Mouse (Mus musculus): ENCODE results near the gene Abcg5.

Gene Abcg5

DNA sequence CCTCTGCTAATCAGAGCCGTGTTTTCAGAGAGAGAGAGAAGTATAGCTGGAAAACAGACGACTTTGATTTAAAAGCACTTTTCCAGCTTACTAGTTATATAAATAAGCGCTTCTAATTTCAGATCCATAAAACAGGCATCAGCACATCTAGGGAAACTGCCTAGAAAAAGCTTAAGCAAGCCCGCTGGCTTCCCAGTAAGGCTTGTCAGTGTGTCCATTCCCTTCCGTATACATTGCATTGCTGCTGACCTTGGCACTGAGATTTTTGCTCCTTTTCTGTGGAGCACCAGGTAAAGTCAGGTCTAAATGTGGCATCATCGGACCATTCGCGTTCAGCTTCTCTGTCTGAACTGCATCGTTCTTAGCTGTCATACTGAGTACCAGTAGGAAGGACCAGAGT, 40.5 kb downstream of the Abcg5 start:
- no peak for DNase-seq

DNA sequence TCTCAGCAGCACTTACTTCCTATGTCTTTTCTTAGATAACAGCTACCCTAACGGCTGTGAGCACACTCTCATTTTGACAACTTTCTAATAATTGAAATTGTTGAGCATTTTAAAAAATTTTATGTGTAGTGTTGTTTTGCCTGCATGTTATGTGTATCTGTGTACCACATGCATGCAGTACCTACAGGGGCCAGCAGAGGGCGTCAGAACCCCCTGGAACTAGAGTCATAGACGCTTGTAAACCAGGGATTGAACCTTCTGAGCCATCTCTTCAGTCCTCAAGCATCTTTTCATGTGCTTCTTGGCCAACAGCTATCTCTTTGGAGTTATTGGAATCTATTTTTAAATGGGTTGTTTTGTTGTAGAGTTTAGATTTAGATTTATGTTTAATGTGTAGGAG, 40.9 kb downstream of the Abcg5 start:
- DNase-seq: peak; percentile 72

DNA sequence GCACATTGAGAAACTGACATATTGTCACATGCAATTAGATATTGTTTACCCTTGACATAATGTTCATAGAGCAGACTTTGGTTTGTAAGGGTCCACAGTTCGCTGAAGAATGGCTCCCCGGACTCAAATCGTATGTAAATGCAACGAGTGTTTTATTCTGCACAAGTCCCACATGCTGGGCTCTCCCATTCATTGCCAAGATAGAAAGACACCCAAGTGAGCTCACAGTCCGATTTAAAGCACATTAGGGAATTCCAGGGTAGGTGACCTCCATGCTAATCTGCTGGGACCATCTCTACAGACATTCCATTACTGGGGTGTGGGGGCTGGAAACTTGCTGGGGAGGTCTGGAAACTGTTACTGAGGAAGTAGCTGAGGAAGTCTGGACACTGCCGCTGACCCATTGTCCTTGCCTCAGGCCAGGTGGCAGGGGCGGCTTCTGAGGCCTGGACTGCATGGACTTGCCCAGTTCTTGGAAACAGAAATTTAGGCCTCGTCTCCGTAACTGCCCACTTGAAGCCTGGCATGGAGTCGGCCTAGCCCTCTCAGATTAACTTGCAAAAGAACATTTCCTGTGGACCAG, 42.9 kb downstream of the Abcg5 start:
- no peak for DNase-seq

DNA sequence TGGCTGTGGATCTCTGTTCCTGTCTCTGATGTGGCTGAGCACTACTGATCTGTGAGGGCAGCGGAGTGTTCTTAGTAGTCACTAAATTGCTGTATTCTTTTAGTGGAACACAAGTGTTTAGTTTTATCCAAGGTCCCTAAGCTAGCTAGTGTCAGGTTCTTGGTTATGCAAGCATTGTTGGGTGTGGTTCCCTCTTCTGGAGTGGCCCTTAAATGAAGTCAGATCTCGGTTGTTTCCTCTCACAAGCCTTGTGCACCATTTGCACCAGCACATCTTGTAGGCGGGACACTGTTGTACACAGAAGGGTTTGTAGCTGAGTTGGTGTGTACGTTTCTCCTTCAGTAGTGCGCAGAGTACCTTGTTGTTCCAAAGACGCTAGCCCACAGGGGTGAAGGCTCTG, 44.8 kb downstream of the Abcg5 start:
- no peak for DNase-seq

DNA sequence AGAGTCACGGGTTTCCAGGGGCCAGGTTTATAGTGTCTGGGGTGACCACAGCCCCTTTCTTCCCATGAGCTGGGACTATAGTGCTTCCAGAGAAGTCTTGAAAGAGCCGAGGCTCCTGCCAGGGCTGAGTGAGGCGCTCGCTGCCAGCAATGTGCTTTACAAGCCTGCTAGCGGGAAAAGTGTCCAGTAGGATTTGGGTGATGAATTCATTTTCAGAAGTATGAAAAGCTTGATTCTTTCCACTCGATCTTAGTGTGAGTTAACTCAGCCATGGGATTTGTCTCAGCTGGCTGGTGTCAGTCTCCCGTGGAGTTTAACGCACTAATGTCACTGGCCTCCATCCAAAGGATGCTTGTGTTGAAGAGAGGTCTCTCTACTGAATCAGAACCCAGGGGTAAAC, 46.5 kb downstream of the Abcg5 start:
- no peak for DNase-seq

DNA sequence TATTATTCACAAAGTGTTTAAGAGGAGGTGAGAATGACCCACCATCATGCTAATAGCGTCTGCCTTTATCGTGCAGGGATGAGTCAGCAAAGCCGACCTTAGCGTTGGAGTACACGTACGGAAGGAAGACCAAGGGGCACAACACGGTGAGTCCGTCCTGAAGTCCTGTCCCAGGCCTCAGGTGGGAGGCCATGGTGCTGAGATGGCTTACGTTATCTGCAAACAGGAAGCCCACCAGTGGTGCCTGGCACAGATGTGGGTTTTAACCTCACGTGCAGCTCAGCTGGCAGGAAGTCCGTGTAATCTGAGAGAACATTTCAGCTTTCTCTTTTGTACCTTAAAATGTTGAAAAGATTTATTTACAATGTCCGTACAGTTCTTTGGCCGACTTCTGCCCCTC, 49.4 kb downstream of the Abcg5 start:
- no peak for DNase-seq

DNA sequence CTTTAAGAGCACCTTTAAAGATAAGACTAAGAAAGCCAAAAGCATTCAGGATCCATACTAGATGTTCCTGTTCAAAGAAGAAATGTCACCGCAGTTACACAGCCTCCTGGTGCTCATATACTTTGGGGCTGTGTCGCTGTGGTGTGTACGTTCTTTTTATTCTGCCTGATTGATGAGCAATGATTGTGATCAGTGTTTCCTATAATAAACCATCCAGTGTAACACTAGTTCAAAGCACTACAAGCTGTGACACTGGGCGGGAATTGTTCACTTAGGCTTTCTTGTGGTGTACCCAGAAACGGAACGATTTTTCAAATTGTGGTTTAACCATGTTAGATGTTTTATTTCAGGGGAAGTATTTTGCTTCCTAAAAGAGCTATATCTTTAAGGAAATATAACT, 51.0 kb downstream of the Abcg5 start:
- no peak for DNase-seq

DNA sequence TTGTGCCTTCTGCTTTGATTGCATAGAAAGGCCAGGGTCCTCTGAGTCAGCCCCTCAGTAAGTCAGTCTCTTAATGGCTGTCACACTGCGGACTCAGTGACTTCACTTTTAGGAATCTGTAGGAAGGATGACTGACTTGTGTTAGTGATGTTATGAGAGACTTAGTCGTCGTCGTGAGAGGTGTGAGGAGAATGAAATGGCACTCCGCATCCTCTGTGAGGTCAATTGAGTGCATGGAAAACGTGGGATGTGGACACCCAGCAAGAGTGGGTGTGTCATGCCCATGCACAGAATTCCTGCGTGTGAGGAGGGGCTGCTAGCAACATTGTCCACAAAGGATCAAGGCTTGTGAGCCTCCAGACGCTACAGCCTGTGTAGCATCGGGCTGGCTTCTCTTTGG, 54.2 kb downstream of the Abcg5 start:
- no peak for DNase-seq

DNA sequence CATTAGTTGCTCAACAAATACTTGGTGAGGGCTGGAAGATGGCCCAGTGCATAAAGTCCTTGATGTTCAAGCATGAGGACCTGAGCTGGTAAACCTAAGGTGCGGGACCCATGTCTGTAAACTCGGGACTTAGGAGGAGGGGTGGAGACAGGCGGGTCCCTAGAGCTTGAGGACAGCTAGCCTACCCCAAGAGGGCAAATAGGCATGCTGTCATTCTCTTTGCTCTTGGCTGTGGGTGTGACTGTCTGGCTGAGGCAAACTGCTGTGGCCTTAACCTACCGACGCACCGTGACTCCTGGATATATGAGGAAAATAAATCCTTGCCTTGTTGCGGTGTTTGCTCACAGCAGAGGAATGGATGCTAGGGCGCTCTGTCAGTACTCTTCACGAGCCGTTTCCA, 55.1 kb downstream of the Abcg5 start:
- DNase-seq: no peak

DNA sequence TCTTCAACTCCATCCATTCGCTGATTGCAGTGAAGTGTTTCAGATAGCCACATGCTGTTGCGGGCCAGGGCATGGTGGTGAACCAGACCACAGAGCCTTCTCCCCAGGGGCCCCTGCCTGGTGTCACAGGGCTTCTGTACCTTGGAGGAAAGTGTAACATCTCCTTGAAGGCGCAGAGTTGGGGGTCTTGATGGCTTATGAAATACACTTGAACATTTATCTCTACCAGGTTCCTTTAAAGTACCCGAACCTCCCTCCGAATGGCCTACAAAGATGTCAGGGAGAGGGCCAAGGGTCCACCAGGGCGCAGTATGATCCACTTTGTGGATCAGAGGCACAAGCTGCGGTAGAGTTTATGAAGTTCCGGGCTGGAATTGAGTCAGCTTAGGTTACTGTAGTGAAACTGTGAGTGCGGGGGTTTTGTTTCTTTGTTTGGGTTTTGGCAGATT, 55.9 kb downstream of the Abcg5 start:
- DNase-seq: no peak

DNA sequence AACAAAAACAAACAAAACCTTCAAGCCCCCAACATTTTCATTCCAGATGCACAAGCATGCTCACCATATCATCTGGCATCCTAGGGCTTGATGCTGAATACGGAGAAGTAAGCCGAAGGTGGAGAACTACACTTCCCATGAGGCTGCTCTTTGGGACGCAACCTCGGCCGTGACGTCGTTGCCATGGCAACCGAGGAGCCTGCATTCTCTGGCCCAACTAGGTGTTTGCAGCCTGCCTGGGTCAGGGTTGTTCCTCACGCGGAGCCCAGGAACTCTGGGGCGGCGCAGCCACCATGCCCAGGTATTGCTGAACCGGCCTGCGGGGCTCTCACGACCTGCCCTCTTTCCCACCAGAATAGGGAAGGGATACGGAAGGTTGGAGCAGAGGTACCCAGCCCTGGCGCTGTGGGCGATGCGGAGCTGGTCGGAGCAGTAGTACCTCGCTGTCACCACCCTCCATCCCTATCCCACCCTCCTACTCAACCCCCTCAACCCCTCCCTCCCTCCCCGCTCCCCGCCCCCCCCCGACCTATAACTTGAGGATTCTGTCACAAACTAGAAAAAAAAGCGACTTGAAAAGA, 56.4 kb downstream of the Abcg5 start, which contains the start of gene Dync2li1:
Dync2li1 (plus strand) TSS at position 221 of the 581 bp plus-strand sequence.
- DNase-seq: peak; percentile 91

DNA sequence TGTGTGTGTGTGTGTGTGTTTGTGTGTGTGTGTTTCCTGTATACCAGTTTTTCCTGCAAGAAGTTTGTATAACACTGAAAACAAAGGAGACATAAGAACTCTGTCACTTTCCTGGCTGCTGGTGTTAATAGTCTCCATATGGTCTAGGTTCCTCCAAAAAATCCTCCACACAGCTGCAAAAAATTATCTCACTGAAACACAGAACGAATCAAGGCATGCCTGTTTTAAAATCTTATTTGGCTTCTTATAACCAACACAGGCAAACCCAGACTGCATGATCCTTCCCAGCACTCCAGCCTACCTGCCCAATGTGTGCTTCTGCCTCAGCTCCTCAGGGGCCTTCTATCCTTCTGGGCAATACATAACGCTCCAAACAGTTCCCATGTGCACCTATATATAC, 59.9 kb downstream of the Abcg5 start:
- DNase-seq: no peak

DNA sequence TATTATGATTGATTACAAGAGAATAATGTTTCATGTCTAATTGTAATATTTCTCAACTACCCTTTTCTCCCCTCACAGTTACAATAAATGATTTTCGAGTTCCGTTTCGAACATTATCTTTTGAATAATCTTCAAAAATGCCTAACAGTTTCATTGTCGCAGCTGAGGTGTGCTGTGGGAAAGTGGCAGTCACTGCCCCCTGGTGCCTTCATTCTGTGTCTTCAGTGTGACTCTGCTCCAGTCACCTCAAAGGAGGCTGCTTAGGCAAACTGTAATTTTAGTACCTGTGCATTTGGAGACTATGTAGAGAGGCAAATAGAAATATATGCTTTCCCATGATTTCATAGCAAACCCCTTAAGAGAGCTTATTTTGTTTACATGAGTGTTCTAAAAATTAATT, 60.8 kb downstream of the Abcg5 start:
- no peak for DNase-seq

DNA sequence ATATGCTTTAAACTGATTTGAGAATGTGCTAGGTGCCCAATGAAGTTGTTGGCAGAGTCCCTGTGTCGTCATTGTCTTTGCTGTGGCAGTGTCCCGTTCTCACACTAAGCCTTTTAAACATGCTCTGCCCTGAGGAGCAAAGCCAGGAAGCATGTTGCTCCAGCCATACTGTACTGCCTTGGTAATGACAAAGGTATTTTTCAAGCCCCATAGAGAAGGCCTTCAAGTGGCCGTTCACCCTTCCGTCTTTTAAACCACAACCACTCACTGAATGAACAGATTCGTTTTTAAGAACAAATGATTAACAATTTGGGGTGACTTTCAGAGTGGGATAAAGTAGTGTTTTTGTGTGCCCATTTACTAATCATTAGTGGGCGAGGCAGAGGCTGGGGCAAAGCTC, 61.6 kb downstream of the Abcg5 start:
- DNase-seq: no peak

DNA sequence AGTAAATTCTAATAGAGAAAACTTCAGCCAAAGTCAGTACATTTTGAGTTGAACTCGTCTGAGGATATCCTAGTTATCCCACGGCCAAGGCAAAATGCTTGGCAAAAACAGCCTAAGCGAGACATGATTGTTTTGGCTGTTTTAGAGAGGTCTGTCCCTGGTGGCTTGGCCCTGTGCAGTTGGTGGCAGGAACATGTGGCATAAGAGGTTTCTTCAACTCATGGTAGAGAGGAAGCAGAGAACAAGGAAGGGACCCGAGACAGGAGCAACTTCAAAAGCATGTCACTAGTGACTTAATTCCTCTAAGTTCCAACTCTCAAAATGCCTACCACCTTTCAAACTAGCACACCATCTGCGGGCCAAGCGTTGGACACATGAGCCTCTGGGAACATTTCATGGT, 62.2 kb downstream of the Abcg5 start:
- DNase-seq: no peak

DNA sequence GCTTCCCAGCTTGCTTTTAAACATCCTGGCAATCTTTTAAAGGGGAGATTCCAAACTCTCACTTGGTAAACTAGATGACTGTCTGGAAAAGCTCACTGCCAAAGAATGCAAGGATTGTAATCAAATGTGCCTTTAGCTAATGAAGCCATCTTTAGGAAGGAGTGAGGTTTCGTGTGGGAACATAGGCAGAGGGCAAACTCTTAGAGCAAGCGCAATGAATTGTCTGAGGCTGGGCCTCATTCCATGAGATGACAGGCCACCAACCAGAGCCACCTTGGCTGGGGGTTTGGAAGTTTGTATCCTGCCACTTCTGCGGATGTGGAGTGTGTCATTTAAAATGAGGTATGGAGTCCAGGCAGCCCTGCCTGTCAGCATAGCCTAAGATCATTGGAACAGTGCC, 62.7 kb downstream of the Abcg5 start:
- DNase-seq: no peak

DNA sequence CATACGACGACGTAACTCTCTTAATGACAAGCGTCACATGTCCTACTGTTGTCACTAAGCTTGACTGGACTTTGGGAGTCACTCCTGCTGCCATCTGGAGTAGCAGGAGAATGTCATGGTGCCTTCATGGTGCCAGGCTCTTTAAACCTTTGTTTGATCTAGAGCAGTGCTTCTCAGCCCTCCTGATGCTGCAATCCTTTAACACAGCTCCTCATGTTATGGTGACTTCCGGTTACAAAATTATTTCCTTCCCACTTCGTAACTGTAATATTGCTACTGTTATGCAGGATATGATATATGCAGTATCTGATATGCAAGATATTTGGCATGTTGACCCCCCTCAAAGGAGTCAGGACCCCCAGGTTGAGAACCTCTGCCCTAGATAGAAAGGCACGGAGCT, 63.7 kb downstream of the Abcg5 start:
- no peak for DNase-seq

DNA sequence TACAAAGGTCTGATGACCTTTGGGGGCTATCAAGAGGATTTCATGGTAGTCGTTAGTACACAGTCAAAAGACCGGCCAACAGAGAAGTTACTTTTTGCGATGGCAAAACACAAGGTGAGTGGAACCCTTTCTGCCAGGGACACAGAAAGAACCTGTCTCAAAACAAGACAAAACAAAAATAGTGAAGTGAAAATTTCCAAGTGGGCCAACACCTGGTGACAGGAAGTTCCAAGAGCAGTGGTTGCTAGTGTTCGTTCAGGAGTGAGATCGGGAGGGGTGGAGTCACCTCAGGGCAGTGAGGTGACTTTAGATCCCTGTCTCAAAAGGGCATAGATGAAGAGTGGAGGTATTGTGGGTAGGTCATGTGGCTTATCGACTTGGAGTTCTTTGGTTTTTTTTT, 64.9 kb downstream of the Abcg5 start:
- DNase-seq: no peak

DNA sequence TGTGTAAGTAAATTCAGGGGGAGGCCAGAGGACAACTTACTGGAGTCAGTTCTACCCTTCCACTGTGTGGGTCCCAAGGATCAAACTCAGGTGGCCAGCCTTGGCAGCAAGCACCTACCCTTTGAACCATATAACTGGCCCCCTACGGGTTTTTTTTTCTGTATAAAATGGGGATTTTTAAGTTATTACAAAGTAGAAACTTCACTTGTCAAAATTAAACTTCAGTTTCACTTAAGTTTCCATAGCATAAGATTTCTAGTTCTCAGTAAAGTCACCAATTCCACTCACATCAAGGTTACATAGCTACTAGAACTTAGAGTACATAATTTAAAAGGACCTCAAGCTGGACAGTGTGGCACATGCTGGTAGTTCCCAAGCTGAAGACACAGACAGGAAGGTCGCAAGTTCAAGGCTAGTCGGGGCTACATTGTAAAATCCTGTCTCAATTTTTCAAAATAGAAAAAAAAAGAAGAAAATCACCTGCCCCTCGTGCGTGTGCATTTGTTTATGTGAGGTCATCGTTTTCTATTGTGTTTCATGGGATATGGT, 66.2 kb downstream of the Abcg5 start:
- no peak for DNase-seq

DNA sequence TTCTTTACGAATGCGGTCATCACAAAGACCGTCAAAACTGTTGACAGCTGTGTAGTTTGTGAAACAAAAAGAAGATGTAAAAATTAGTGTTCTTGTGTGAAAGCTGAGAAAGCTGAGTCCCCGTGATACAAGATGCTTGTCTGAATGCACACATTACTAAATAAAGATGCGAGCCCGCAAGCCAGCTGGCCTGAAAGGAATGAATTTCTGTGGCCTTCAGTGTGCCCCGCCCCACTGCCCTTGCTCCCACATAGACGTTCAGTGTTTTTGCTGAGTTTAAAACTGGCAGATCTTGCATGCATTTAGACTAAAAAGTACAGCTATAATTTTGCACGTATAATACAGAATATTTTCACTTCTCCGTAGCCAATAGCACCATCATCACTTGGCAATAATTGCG, 67.0 kb downstream of the Abcg5 start:
- DNase-seq: no peak

DNA sequence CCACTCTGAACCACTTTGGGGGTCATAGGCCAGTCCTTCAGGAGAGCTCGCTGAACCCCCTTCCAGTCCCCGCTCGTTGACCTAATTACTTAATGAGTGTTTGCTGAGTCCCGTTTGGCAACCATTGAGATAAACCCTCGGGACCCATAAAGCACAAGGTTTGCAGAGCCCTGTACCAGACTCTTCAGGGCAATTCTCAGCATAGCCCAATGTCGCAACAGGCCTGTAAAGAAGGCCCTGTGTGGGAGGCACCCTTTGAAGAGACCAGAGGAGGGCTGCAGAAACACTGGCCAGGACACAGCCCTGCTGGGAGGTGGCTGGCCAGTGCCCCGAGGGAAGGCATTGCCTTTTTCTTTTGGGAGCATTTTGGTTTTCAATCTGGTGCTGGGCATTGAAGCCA, 70.8 kb downstream of the Abcg5 start:
- DNase-seq: peak; percentile 37

DNA sequence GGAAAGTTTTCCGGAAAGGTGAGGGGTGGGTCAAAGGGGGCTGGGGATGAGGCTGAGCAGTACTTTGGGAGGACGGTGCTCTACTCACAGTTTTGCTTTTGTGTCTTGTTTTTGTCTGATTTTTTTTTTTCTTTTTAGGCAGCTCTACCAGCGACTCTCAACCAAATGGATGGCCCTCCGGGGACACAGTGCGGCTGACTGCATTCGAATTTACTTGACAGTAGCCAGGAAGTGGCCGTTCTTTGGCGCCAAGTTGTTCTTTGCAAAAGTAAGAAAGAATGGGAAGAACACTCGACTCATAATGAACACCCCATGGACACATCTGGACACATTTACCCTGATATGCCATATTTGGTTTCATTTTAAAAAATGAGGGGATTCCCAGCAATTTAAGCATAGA, 71.3 kb downstream of the Abcg5 start:
- DNase-seq: no peak

DNA sequence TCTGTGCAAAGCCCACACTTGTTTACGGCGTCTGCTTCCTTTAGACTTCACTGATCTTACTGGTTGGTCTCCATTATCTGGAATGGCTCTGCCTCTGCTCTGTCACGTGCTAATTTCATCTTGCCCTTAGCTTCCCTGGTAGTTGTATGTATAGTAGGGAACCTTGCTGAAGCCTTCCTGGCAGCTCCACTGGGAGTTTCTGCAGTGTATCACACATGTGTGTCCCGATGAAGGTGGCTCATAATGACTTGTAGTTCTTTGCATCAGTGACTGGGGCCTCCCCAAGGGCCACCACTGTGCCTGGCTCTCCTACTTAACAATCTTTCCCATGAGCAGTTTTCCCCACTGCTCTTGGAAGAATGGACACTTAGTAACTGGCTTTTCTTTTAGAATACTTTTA, 74.2 kb downstream of the Abcg5 start:
- DNase-seq: no peak

All from lung, postnatal 14 days (tissue).